Mouse (Mus musculus): ENCODE measurements at regions not wholly inside any gene's neighbourhood (a gene's known extent, or its start where the extent isn't known, plus 50 kb on each side); places are given as distances from the start of the nearest gene placed in this dataset.

DNA sequence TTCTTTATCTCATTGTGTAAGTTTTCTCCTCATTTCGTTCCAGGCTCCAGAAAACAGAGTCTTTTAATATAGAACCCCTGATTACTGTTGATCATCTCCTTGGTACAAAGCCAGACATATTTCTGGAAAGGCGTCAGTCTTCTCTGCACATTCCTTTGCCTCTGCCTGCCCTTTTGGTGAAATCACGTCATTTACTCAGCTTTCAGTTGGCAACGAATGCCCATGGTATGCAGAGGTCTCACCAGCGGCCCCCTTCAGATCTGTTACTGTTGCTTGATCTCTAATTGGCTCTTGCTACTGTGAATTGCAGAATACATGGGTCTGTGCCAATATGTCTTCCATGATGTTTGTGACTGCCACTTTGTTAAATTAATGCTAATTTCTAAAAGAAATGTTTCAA is 412.0 kb upstream of the Pitx2 start:
- no peak for ATAC-seq (ENCODE audit: insufficient number of reproducible peaks, insufficient read depth, low FRiP score, low read depth)
- 65% methylated on average over 5 of the region's 5 CpGs for WGBS
- no peaks in the 10 kb centered on the region for H3K36me3 ChIP-seq (ENCODE audit: control insufficient read depth, insufficient read depth, low read length)
- no peak overlapping the region for H3K9ac ChIP-seq (ENCODE audit: low read length)
- no peaks in the 10 kb centered on the region for H3K9me3 ChIP-seq (ENCODE audit: control insufficient read depth, low read length)
- H3K4me2 ChIP-seq (ENCODE audit: low read length) = no peak overlapping the region
- no peak overlapping the region for H3K4me3 ChIP-seq (ENCODE audit: control insufficient read depth in 1 of 2, insufficient read depth in 1 of 2, low read depth in 1 of 2, low read length in 2 of 2)
- H3K4me1 ChIP-seq (ENCODE audit: control insufficient read depth in 2 of 2, insufficient read depth in 2 of 2, low read length in 2 of 2) = no peaks in the 10 kb centered on the region
- no peak overlapping the region for H3K27ac ChIP-seq (replicated peaks in 1 of 2; ENCODE audit: control insufficient read depth in 1 of 2, insufficient read depth in 1 of 2, low read depth in 2 of 2, low read length in 2 of 2)
- H3K27me3 ChIP-seq (ENCODE audit: control insufficient read depth, insufficient read depth, low read length) = no peaks in the 10 kb centered on the region

DNA sequence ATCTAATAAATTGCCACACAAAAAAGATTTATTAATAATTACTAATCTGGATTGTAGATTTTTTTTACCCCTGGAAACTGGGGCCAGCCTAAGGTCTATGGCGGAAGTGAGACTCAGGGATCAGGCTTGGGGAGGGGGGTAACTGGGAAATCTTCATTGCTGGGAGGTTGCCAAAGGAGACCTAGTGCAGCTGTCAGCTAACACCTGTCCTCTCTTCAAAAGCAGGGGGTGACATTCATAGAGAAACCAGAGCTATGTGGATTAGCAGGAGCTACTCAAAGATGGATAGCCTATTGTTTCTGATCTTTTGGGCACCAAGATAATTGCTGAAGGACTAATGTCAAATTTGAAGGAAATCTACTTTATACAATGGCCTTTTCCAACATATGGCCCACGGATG is 403.7 kb upstream of the Pitx2 start:
- Histone ChIP-seq H3K27me3 (ENCODE audit: control insufficient read depth, insufficient read depth, low read length) (no peaks in the 10 kb centered on the region), H3K36me3 (ENCODE audit: control insufficient read depth, insufficient read depth, low read length) (no peaks in the 10 kb centered on the region), H3K27ac (replicated peaks in 1 of 2; ENCODE audit: control insufficient read depth in 1 of 2, insufficient read depth in 1 of 2, low read depth in 2 of 2, low read length in 2 of 2) (no peak overlapping the region), H3K4me2 (ENCODE audit: low read length) (no peak overlapping the region), H3K9ac (ENCODE audit: low read length) (no peak overlapping the region), H3K9me3 (ENCODE audit: control insufficient read depth, low read length) (no peaks in the 10 kb centered on the region), H3K4me3 (ENCODE audit: control insufficient read depth in 1 of 2, insufficient read depth in 1 of 2, low read depth in 1 of 2, low read length in 2 of 2) (no peak overlapping the region), H3K4me1 (ENCODE audit: control insufficient read depth in 2 of 2, insufficient read depth in 2 of 2, low read length in 2 of 2) (no peaks in the 10 kb centered on the region)
- no peak for ATAC-seq (ENCODE audit: insufficient number of reproducible peaks, insufficient read depth, low FRiP score, low read depth)
- 79% methylated on average over 2 of the region's 2 CpGs for WGBS

DNA sequence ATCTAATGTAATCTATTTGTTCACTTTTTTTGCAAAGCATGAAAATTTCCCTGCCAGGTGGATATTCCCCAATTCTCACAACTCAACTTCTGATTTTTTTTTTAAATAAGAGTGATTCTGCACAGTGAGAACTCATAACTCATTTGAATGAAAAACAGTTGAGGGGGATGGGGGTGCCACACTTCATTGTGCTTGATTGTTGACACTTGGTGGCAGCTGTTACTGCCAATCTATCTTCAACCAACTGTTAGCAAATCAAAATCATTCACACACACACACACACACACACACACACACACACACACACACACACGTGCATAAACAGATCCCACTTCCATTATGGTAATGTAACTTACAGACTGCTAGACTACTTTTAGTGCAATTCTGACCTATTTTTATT is 401.8 kb upstream of the Pitx2 start:
- ATAC-seq (ENCODE audit: insufficient number of reproducible peaks, insufficient read depth, low FRiP score, low read depth) = no peak
- 59% methylated on average over 1 of the region's 1 CpGs for WGBS
- H3K27ac ChIP-seq (replicated peaks in 1 of 2; ENCODE audit: control insufficient read depth in 1 of 2, insufficient read depth in 1 of 2, low read depth in 2 of 2, low read length in 2 of 2) = no peak overlapping the region
- H3K4me3 ChIP-seq (ENCODE audit: control insufficient read depth in 1 of 2, insufficient read depth in 1 of 2, low read depth in 1 of 2, low read length in 2 of 2) = no peak overlapping the region
- no peak overlapping the region for H3K4me2 ChIP-seq (ENCODE audit: low read length)
- H3K27me3 ChIP-seq (ENCODE audit: control insufficient read depth, insufficient read depth, low read length) = no peaks in the 10 kb centered on the region
- no peaks in the 10 kb centered on the region for H3K4me1 ChIP-seq (ENCODE audit: control insufficient read depth in 2 of 2, insufficient read depth in 2 of 2, low read length in 2 of 2)
- H3K9me3 ChIP-seq (ENCODE audit: control insufficient read depth, low read length) = no peaks in the 10 kb centered on the region
- H3K9ac ChIP-seq (ENCODE audit: low read length) = no peak overlapping the region
- H3K36me3 ChIP-seq (ENCODE audit: control insufficient read depth, insufficient read depth, low read length) = no peaks in the 10 kb centered on the region

DNA sequence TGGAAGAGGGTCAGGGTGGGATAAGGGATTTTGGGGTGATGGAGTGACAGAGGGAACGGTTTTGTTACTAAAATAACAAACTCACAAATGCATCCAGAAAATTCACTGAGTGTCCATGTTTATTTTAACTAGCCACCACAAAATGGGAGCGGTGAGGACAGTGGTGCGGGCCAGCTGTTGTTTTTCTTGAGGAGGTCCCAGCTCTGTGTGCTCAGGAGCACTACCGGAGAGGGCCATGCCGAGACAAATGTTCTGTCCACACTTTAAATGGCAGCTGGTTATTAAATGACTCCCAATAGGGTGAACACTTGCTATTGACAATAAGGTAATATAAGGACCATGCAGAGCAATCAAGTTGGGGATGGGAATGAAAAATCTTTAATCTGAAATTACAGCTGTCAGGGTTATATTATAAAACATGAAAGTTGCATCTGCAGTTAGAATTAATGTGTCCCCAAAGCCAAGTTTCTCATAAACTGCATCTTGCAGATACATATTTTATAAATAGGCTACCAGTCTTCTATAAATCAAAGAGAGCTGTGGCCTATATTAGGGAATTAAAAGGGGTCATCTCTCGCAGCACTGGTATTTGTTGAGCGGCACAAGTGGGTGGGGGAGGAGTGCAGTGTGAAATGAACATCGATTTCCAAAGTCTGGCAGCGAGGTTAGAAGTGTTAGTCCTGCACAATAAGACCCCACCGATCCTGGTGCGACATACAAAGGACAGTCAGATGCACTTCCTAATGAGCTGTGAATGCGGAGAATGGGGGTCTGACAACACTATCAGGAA is 370.1 kb upstream of the Pitx2 start:
- Histone ChIP-seq H3K9ac (ENCODE audit: low read length) (no peak overlapping the region), H3K4me3 (ENCODE audit: control insufficient read depth in 1 of 2, insufficient read depth in 1 of 2, low read depth in 1 of 2, low read length in 2 of 2) (no peak overlapping the region), H3K4me2 (ENCODE audit: low read length) (no peak overlapping the region), H3K4me1 (ENCODE audit: control insufficient read depth in 2 of 2, insufficient read depth in 2 of 2, low read length in 2 of 2) (no peaks in the 10 kb centered on the region), H3K9me3 (ENCODE audit: control insufficient read depth, low read length) (no peaks in the 10 kb centered on the region), H3K27ac (replicated peaks in 1 of 2; ENCODE audit: control insufficient read depth in 1 of 2, insufficient read depth in 1 of 2, low read depth in 2 of 2, low read length in 2 of 2) (no peak overlapping the region), H3K27me3 (ENCODE audit: control insufficient read depth, insufficient read depth, low read length) (no peaks in the 10 kb centered on the region), H3K36me3 (ENCODE audit: control insufficient read depth, insufficient read depth, low read length) (no peaks in the 10 kb centered on the region)
- ATAC-seq (ENCODE audit: insufficient number of reproducible peaks, insufficient read depth, low FRiP score, low read depth) = no peak
- 44% methylated on average over 12 of the region's 12 CpGs for WGBS

DNA sequence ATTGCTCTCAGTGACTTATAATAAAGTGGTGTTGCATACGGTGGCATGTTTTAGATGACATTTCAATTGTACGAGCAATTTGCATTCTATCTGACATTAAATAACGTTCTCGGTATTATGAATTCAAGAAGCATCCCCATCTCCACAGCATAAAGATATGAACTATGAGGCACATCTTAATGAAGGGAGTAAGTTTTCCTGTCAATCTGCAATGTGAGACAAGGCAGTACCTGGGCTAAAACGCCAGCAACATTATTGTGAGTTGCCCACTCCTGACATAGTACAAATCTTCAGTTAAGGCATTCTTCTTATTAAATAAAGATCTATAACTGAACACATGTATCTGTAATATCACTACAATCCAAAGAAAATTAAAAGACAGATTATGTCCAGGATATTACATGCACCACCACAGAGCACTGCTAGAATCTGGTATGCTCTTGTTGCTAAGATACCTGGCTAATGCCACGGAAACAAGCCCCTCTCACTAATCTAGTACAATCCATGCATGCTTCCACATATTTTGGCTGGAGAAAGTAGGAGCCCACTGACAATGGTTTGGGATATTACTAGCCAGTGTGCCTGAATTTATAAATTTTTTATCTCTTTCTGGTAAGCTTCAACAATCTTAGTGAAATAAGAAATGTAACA is 349.2 kb upstream of the Pitx2 start:
- Histone ChIP-seq H3K4me2 (ENCODE audit: low read length) (no peak overlapping the region), H3K27ac (replicated peaks in 1 of 2; ENCODE audit: control insufficient read depth in 1 of 2, insufficient read depth in 1 of 2, low read depth in 2 of 2, low read length in 2 of 2) (no peak overlapping the region), H3K4me1 (ENCODE audit: control insufficient read depth in 2 of 2, insufficient read depth in 2 of 2, low read length in 2 of 2) (no peaks in the 10 kb centered on the region), H3K27me3 (ENCODE audit: control insufficient read depth, insufficient read depth, low read length) (no peaks in the 10 kb centered on the region), H3K9ac (ENCODE audit: low read length) (no peak overlapping the region), H3K4me3 (ENCODE audit: control insufficient read depth in 1 of 2, insufficient read depth in 1 of 2, low read depth in 1 of 2, low read length in 2 of 2) (no peak overlapping the region), H3K36me3 (ENCODE audit: control insufficient read depth, insufficient read depth, low read length) (no peaks in the 10 kb centered on the region), H3K9me3 (ENCODE audit: control insufficient read depth, low read length) (no peaks in the 10 kb centered on the region)
- no peak for ATAC-seq (ENCODE audit: insufficient number of reproducible peaks, insufficient read depth, low FRiP score, low read depth)
- 81% methylated on average over 6 of the region's 6 CpGs for WGBS

DNA sequence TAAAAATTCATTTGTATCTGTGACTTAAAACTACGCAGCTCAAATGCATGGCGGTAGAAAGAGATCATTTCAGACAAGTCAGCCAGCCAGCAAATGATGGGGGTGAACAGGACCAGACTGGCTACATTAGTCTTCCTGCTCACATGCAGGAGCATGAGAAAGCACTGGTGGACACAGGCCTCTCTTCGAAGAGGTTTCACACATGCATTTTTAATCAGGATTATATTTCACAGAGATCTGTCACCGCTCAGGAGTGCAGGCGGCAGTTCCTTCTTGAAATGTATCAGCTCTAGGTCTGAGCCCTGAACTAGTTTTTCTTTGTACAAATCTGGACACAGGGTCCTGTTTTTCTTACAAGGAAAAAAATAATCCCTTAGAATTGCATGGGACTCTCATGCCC is 343.2 kb upstream of the Pitx2 start:
- no peaks in the 10 kb centered on the region for H3K27me3 ChIP-seq (ENCODE audit: control insufficient read depth, insufficient read depth, low read length)
- H3K36me3 ChIP-seq (ENCODE audit: control insufficient read depth, insufficient read depth, low read length) = no peaks in the 10 kb centered on the region
- no peak overlapping the region for H3K27ac ChIP-seq (replicated peaks in 1 of 2; ENCODE audit: control insufficient read depth in 1 of 2, insufficient read depth in 1 of 2, low read depth in 2 of 2, low read length in 2 of 2)
- no peak for ATAC-seq (ENCODE audit: insufficient number of reproducible peaks, insufficient read depth, low FRiP score, low read depth)
- no peak overlapping the region for H3K9ac ChIP-seq (ENCODE audit: low read length)
- no peaks in the 10 kb centered on the region for H3K9me3 ChIP-seq (ENCODE audit: control insufficient read depth, low read length)
- H3K4me1 ChIP-seq (ENCODE audit: control insufficient read depth in 2 of 2, insufficient read depth in 2 of 2, low read length in 2 of 2) = no peaks in the 10 kb centered on the region
- no peak overlapping the region for H3K4me2 ChIP-seq (ENCODE audit: low read length)
- H3K4me3 ChIP-seq (ENCODE audit: control insufficient read depth in 1 of 2, insufficient read depth in 1 of 2, low read depth in 1 of 2, low read length in 2 of 2) = no peak overlapping the region
- 79% methylated on average over 5 of the region's 5 CpGs for WGBS

DNA sequence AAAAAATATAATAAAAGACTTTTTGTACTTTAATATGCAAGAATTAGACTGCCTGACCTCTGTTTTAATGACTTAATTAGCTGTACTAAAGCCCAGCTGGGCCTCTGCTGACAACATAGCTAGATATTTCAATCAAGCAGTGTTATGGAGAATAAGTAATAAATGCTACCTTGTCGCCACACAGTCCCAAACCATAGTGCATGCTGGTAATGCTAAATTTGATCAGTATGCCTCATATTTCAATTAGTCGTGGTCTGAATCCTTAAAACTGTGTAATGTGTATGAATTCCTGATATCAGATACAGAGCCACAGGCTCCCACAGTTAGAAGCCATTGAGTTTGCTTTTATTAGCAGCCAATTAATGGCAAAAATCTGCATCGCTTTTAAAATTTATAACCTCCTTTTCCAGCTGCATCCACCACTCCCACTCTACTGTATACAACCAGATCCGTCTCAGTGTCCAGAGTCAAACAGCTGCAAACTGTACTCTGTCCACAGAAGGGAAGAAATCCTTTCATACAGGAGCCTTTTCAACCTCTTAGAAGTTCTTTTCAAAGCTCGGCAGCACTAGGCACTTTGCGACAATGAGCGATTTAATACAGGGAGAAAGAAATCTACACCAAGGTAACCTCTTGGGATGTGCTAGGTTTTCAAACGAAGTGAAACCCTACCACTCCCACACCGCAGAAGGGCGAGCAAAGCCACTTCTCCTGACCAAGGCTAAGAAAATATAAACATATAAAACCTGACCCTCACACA is 317.8 kb upstream of the Pitx2 start:
- H3K9me3 ChIP-seq (ENCODE audit: control insufficient read depth, low read length) = no peaks in the 10 kb centered on the region
- no peak for ATAC-seq (ENCODE audit: insufficient number of reproducible peaks, insufficient read depth, low FRiP score, low read depth)

More for the DNA sequence above, 317.8 kb upstream of the Pitx2 start:
- Histone ChIP-seq H3K36me3 (ENCODE audit: control insufficient read depth, insufficient read depth, low read length) (no peaks in the 10 kb centered on the region), H3K27ac (replicated peaks in 1 of 2; ENCODE audit: control insufficient read depth in 1 of 2, insufficient read depth in 1 of 2, low read depth in 2 of 2, low read length in 2 of 2) (no peak overlapping the region), H3K4me1 (ENCODE audit: control insufficient read depth in 2 of 2, insufficient read depth in 2 of 2, low read length in 2 of 2) (no peaks in the 10 kb centered on the region), H3K9ac (ENCODE audit: low read length) (no peak overlapping the region), H3K4me2 (ENCODE audit: low read length) (no peak overlapping the region), H3K27me3 (ENCODE audit: control insufficient read depth, insufficient read depth, low read length) (no peaks in the 10 kb centered on the region), H3K4me3 (ENCODE audit: control insufficient read depth in 1 of 2, insufficient read depth in 1 of 2, low read depth in 1 of 2, low read length in 2 of 2) (no peak overlapping the region)
- WGBS = 64% methylated on average over 10 of the region's 10 CpGs

Data from heart, embryonic 14.5 days (tissue).